Mouse (Mus musculus) layer of hippocampus, adult 9-11 months (tissue): ENCODE measurements at regions not wholly inside any gene's neighbourhood (a gene's known extent, or its start where the extent isn't known, plus 50 kb on each side); places are given as distances from the start of the nearest gene placed in this dataset.

Source experiments
- DNase-seq: peaks from one replicate; pipeline ENCODE4 v3.0.0; 2022

DNA sequence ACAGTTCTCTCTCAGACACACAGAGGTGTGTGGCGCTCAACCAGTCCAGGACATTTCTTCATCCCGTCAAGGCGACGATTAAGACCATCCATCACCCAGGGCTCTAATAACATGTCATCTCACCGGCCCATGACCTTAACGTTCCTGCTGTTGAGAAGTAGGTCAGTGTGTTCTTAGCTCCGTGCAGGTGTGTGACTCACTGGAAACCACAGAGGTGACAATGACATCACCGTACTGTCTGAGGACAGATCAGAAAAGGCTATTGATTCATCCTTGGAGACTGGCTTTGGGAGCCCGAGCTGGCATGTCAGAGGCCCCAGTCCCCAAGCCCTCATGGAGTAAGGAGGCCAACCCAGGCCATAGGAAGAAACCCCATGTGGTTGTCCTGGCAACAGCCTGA is 109.3 kb upstream of the Sulf2 start:
- DNase-seq: no peak

DNA sequence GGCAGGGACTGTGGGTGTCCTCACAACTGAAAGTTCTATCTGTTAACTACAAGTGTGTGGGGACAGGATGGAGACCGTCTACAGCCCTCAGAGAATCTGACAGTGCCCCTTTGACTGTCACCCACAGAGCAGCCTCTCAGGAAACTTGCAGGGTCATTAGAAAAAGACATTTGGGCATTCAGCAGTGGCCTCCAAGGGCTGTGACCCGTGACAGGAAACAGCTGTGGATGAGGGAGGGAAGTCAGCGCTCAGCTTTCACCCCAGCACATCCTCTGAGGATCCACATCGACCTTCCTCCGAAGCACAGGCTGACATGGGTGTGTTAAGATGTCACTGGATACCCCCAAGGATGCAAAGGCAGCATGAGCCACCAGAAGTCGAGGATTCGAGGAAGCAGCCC is 106.3 kb upstream of the Sulf2 start:
- DNase-seq: peak; percentile 34

DNA sequence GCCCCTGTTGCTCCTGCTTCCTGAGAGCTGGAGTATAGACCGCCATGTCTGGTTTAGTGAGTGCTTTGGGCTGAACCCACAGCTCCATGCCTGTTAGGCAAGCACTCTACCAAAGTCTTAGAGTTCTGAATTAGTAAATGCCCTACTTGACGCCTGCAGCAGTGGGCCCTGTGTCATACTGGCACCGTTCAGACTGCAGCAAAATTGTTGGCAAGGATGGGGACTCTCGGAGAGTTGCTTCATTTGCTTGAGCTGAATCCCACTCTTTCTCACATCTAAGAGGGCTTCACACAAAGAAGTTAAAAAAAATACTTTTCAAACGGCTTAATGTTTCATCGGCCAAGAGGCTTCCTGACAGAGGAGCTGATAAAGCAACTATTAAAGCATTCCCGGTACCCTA is 105.6 kb upstream of the Sulf2 start:
- DNase-seq: no peak

DNA sequence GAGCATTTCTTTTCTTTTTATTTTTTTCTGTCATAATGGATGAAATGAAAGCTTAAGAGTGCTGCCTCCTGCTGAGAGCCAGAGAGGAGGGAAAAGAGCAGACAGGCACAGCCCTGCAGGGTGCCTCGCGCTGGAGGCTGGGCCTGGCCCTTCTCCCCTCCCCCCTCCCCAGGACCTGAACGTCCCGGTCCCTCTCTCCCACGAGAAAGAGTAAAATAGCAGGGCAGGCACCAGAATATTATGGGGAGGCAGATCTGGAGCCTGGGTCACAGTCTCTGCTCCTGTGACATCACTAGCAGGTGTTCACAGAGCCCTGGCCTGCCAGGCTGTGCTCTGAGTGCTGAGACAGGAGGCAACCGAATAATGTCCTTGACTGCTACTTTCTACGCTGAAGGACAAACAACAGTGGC is 103.3 kb upstream of the Sulf2 start:
- DNase-seq: no peak

DNA sequence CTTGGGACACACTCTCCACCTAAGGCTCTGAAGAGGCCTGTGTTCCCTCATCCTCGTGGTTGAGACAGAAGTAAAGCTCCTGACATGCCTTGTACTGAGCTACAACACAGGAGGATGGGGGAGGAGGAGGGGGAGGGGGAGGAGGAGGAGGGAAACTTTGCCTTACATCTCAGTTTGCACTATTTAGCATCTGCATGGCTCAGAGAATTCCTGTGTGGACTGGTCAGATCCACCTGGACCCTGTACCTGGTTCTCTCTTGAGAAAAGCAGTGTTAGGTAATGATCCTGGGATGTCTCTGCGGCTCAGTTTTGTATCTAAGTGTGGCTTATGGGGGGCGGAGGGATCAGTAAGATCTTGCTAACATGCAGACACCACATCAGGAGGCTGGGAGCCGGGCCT is 102.2 kb upstream of the Sulf2 start:
- no peak for DNase-seq

DNA sequence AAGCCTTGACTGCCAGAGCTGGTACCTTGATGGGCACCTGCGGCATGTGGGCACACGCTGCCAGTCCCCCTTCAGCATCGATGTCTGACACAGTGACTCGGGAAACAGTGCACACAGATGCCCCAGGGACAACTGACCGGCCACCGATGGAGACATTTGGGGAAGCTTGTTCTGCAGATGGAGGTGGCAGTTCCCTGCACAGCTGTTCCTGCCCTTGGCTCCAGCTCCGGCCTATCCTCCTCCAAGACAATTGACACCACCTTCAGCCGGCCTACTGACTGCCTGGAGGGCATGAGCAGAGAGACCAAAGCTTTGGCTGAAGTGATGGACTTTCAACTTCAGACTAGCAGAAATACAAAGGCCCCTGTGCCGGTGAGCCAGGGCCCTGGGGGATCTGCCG is 100.7 kb upstream of the Sulf2 start:
- DNase-seq: no peak

DNA sequence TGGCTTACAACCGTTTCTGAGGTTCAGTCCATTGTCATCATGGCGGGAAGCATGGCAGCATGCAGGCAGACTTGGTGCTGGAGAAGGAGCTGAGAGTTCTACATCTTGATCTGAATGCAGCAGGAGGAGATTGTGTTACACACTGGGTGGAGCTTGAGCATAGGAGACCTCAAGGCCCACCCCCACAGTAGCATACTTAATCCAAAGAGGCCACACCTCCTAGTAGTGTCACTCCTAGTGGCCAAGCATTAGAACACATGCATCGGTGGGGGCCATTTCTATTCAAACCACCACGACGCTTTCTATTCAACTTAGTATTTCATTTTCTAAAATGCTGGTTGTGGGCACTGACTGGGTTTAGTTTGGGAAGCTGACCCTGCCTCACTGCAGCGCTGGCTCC is 99.1 kb upstream of the Sulf2 start:
- DNase-seq: no peak

DNA sequence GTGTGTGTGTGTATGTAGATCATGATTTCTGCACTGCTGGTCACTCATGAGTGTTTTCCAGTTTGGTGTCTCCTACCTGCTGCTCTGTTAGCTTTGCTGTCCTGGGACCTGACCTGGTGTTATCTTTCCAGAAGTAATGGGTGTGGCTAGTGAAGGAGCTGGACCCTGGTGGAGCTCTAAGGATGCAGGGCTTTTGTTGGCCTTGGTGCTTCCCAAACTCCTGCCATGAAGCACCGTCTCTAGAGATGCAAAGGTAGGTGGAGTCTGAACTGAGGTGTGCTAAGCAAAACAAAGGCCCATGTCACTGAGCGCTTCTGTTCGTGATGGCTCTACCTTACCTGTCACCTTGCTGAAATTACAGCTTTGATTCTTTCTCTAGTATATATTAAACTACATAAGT is 96.6 kb upstream of the Sulf2 start:
- DNase-seq: no peak

DNA sequence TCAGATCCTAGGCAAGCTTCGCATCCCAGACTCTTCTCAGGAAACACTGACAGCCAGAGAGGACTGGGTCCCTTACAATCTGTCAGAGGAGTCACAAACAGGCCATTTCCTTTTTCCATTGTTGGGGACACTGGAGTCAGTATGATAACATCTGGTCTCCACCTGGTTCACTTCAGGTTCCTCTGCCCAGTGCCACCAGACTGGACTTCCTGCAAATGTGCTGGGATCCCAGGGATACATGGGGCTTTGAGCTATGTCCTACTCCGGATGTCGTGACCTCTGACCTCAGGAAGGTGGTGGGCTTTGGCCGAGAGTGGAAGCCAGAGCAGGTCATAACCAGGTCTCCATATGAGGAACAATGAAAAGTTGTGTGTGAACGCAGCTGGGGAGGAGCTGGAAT is 96.0 kb upstream of the Sulf2 start:
- no peak for DNase-seq

DNA sequence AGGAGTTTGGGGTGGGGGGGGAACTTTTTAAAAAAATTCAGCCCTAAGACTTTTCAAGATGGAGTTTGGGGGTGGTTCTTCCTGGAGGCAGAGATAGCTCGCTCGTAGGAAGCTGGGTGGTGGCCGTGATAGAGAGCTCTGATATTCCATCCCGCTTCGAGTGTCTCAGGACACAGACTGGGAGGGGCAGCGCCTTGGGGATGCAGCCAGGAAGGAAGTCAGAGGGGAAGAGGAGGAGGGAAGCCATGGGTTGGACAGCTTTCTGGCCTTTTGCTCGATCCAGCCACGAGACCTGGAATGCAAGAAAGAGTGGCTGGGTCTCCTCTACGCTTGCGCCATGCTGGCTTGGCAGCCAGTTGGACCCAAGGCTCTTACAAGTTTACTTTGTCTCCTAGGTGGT is 95.1 kb upstream of the Sulf2 start:
- DNase-seq: no peak

DNA sequence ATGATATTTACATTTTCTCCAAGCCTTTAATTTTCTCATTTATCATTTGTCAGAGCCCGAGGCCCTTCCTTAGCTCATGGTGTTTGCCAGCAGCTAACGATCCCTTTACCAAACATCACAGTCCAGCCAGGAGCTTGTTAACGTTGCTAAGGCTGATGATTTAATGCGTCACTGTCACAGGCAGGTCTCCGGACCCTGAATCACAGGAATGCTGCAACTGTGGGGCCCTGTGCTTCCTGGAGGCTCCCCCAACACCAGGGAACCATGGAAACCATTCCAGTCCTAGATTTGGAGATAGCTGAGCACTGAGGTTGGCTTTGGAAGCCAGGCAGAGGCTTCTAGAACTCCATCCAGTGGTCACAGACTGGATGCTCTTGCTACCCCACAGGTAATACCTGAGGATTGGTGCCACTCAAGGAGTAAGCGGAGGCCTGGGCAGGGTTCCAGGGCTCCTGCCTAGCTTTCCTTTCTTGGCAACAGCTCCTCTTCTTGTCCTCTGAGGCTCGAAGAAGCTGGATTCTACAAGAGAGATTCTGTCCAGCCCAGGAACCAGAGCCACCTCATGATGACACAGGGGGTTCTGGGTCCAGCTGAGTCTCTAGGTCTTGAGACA is 94.0 kb upstream of the Sulf2 start:
- no peak for DNase-seq

DNA sequence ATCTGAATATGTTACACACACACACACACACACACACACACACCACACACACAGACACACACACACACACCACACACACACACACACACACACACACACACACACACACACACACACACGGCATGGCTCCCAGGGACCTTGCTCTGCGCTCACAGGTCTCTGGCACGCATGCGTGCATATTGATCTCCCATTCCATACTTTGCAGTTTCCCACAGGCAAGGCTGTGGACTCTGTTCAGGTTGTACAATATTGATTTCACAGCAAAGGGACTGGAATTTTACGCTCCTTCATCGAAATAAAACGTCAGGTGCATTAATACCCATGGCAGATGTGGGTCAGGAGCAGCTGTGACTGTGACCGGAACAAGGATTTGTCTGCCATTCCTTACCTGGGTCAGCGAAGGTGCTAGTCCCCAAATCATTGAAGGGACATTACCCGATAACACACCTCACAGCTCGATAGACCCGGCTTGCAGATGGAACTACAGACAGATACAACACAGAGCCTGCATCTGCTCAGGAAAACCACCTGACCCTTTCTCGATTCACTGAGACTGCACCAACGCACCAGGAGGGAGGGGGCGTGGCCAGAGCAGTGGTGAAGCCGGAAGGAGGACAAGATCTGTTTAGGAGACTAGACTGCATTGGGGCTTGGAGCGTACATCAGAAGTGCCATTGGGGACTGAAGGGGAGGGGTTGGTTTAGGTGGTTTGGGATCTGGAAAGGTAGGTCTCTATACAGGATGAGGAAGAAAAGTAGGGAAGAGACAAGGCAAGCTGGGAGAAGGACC is 91.1 kb upstream of the Sulf2 start:
- no peak for DNase-seq

DNA sequence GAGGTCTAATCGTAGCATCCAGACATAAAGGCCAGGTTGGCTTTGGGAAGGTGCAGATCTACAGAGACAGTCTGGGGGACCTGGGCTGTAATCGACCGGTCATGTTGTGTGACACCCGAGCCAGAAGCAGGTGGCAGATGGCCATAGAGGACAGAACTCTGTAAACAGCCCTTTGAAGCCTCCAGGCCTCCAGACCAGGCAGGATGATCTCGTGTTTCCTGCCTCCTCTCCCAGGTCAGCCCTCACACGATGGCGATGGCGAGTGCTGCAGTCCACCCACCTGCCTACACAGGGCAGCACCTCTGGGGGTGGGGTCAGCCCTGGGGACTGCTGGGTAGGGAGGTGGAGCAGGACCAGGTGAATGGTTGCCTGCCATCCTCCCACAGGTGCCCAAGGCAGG is 89.8 kb upstream of the Sulf2 start:
- DNase-seq: no peak

DNA sequence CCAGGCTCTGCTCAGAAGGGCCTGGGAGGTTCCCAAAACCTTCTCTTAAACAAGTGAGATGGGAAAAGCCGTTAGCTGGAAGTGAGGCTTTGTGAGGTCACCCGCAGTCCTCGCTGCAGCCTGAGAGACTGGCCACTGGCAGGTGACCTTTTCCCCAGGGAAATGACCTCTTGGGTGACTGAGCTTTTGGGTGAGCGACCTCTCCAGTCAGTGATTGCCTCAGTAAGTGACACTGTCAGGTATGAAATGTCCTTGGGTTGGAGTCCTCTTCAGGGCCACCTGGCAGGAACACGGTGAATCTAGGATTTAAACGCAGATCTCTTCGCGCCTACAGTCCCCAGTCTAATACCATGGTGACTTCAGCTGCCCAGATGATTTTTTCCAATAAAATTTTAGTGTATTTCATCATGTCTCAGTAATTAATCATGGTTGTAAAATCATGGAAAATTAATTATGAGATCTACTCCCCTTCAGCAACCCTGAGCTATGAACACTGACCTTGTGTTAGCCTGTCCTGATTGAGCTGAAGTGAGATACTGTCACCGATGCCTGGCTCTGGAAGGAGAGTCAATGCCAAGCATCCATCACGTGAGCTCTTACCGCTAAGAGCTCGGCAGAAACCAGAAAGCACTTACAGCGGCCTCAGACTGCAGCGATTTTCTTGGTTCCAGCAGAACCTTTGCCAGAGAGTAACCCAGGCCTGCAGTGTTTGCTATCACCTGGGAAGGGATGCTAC is 87.5 kb upstream of the Sulf2 start:
- no peak for DNase-seq

DNA sequence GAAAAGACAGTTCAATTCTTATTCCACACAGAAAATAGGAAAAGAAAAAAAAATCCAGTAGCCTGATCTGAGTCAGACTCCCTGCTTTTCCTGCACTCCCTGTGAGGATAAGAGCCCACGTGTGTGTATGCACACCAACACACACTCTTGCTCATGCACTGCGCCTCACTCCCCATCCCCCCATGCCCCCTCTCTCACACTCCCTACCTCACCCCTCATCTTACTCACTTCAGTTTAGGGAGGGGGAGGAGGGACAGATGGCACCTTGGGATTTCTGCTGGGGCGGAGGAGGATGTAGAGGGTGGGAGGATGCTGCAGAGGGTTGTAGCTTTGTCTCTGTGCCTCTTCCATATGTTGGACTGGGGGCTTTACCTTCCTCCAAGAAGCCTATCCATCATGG is 85.8 kb upstream of the Sulf2 start:
- DNase-seq: peak; percentile 43

DNA sequence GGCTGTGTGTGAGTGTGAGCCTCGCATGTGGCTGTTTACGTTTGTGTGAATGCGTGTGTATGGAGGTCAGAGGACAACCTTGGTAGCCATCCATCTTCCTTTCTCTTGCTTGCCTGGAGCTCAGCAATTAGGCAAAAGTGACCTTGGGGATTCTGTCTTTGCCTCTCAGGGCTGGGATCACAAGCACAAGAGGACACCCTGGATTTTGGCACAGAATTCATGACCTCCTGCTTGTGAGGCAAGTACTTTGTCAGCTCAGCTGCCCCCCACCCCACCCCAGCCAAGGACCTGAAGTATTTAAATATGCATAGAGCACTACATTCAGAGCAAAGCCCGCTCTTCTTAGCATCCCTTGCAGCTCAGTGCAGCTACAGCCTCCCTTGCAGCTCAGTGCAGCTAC is 84.6 kb upstream of the Sulf2 start:
- DNase-seq: no peak

DNA sequence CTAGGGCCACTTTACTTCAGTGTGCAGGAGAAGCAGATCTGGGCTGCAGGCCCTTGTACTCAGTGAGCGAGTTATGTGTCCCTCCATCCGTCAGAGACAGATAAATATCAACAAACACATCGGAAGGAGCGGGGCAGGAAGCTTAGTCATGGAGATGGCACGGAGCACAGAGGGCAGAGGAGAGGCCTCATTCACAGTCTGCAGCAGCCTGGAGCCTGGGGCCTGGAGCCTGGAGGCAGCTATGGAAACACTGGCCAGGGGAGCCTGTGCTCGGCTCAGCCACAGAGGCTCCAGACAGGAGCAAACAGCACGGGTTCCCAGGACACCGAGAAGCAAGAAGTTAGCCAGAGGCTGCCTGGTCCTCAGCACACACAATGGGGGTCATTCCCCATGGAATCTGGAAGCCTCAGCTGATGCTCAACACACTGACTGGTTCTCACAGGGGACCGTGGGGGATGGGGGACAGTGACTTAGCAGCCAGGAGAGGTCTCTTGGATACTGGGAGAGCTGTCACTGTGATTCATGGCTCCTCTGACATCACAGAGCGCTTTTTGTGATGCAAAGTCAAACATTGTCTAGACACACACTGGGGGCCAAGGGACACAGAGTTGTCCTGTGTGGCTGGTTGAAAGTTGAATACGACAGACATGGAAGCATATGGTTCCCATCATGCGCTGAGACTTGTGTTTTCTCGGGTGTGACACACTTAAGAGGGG is 82.2 kb upstream of the Sulf2 start:
- DNase-seq: no peak

DNA sequence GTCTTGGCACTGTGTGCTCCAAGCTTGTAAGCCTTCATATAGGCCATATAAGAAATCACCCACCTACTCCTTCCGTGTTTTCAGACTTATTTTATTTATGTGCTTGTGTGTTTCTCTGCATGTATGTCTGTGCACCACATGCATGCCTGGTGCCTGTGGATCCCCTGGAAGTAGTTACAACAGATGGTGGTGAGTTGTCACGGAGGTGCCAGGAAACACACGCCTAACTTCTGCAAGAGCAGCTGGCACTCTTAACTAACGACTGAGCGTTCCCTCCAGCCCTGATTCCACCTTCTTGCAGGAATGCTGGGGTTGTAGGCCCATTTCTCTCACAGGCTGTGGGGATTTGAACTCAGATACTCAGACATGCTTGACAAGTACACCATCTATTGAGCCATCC is 80.6 kb upstream of the Sulf2 start:
- peak; percentile 50 for DNase-seq

DNA sequence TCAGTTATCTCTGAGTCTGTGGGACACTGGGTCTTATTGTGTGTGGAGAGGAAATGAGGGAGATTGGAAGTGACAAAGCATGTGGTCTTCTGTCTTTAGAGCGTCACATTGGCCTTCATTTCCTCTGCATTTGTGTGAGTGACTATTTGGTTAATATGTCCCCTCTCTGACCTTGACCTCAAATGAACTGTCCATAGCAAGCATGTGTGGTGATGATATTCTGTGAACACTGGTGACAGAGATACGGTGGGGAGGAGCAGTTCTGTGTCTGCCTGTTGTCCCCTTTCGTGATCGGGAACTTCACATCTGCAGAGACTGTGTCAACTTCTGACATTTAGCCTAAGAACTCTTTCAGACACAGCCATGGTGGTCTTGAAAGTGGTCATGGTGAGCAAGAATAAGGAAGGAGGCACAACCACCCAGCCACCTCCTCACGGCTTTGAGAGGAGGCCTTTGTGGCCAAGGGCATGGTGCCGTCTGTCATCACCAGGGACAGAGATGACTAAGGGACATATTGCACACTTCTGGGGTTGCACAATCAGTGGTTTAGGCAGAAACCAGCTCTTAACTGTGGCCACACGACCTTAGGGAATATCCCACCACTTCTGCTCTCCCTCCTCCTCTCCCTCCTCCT is 79.2 kb upstream of the Sulf2 start:
- no peak for DNase-seq

DNA sequence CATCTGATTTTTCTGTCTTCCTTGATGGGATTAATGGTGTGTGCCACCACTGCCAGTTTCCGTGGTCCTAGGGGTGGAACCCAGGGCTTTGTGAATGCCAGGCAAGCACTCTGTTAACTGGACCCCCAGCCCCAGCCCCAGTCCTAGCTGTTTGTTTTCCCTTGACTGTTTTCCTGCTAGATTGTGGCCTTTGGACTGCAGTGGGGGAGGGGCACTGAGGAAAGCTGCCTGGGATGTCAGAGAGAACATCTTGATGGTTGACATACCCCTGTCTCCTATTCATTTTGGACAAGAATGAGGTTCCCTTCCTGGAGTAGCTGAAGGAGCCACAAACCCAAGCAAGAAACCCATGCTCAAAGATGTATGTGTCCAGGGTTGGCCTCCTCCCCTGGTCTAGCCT is 77.8 kb upstream of the Sulf2 start:
- no peak for DNase-seq

DNA sequence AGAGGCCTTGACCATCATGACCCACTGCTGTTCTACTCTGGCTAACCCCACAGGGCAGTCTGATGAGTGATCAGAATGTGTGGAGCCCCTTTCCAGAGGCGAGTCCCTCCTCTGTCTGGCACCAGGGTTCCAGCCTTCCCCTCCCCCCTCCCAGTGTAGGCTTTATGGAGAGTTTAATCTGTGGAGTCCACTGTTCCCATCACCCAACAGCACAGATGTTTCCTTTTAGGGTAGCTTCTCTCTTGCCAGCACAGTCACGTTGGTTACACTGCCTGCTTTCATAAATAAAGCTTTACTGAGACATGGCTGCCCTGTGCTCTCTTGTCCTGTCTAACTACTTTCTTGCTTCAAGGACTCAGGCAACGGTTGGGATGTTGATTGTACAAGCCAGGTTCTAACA is 76.9 kb upstream of the Sulf2 start:
- no peak for DNase-seq

DNA sequence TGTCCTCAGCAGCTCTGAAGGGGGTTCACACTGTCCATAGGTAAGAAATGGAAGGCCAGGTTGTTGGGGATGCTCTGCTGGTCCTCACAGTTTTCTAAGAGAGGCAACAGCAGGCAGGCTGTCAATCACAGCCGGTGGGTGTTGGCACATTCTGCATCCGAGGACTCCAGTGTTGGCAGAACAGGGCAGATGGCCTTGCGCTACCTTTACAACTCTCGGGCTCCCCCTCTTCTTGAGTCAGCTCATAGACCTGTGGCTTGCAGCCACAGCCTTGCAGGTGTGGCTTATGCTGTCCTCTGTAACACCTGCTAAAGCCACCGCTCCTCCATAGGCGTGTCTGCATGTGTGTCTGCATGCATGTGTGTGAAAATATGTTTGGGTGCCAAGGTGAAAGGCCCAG is 75.2 kb upstream of the Sulf2 start:
- no peak for DNase-seq

DNA sequence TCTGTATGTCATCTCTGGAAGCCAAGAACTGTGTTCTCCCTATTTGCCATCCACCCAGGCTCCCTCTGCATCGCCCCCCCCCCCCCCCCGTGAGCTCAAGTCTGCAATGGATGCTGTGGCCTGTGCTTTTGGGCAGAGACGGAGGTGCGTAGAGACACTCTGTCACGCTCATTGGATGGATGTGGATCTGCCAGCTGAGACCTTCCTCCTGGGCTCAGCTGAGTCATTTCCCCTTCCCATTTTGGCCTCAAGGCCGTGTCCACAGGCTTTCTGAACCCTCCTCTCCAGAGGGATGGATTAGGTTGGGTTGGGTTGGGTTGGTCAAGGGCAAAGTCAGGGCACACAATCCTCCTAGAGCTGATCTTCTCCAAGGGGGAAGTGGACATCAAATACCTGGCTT is 72.9 kb upstream of the Sulf2 start:
- DNase-seq: no peak
